Mouse (Mus musculus): ENCODE measurements around the gene Ifitm6. TPM values are rescaled to one million over a fixed set of nuclear protein-coding genes. Genes with fewer than 3 reads are reported as not detected.
"Not testable (repeated sequence)": the region's sequence is repeated elsewhere in the genome, so short reads cannot be mapped to it uniquely, and the experiment has no call there.

Gene Ifitm6
- polyA plus RNA-seq, 1 experiment from 2014 or later: 1.4 TPM

DNA sequence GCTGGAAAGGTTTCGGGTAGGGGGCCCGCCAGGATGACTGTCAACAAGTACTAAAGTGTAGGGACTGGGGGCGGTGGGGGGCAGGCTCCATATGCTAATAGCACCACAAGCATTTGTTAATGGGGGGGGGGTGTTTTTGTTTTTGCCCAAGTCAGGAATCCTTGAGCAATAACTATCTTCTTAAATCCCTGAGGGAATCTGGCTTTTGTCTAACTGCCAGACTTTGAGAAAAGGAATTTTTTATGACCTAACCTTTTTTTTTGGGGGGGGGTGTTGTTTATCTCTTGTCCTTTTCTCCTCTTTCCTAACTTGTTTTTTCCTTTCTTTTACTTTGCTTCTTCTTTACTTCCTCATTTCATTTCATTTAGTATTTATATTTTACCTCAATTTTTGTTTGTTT is 42.3 kb downstream of the Ifitm6 start:
- Histone ChIP-seq H3K36me3 (no peaks in the 10 kb centered on the region), H3K27me3 (replicated peaks) (0 out of 2 replicates have a peak, but pooled peaks cover 10% of the 10 kb centered on the region), H3K9me3 (replicated peaks) (no peaks in the 10 kb centered on the region), H3K4me1 (peaks cover 22% of the 10 kb centered on the region), H3K4me2 (no peak overlapping the region), H3K27ac (no peak overlapping the region), H3K9ac (no peak overlapping the region), H3K4me3 (no peak overlapping the region)
- 53% methylated on average over 3 of the region's 3 CpGs for WGBS (ENCODE audit: insufficient replicate concordance)
- no peak for ATAC-seq

DNA sequence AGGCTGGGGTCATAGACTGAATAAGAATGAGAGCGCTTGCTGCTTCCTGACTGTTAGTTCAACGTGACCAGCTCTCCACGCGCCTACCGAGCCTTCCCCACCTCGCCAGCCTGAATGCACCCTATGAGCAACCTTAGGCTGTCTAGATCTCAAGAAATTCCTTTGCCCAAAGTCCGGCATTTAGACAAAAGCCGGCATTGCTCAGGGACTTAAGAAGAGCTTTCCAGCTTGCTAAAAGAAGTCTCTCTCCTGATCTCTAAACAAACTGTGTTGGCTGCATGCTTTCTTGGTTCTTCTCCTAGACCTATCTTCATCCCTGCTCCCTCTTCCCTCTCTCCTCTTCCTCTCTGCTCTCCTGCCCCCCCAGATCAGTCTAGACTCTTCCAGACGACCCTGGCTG is 42.8 kb downstream of the Ifitm6 start:
- H3K4me1 ChIP-seq: peaks cover 27% of the 10 kb centered on the region
- H3K4me2 ChIP-seq: no peak overlapping the region
- no peak overlapping the region for H3K9ac ChIP-seq
- 0 out of 2 replicates have a peak, but pooled peaks cover 10% of the 10 kb centered on the region for H3K27me3 ChIP-seq (replicated peaks)
- WGBS (ENCODE audit: insufficient replicate concordance): 26% methylated on average over 9 of the region's 9 CpGs
- no peak for ATAC-seq
- no peaks in the 10 kb centered on the region for H3K9me3 ChIP-seq (replicated peaks)
- no peak overlapping the region for H3K27ac ChIP-seq
- no peaks in the 10 kb centered on the region for H3K36me3 ChIP-seq
- H3K4me3 ChIP-seq: no peak overlapping the region

DNA sequence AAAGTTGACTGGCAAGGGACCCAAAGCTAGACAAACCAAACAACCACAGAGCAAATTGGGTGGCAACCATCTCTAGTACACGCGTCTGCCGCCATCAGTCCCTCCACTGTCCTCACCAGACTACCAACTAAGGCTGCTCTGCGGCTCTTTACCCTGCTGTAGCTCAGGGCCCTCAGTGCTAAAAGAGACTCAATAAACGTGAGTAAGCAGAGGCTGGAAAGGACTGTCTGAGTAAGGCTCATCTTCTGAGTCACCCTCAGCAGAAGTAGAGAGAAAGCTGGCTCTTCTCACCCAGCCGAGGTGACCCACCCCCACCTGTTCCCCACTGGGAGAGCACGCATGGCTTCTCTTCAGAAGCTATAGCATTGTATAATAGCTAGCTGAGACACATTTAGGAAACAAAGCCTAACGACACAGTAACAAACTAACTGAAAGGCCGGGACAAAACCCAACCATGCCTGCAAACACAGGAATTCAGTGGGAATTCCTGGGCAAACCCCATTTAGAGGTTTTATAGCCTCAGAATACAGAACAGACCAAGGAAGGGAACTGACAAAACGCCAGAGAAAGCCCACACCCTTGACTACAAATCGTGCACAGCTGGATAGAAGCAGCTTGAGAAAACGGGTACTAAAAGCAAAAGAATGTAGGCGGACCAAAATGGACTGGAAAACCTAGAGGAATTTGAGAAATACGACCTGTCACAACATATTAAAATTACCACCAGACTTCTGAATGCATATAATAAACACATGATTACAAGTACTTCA is 44.1 kb downstream of the Ifitm6 start:
- WGBS (ENCODE audit: insufficient replicate concordance): 47% methylated on average over 14 of the region's 14 CpGs

GRCm38 (mm10) chr7:140971479-140972171 is 46.1 kb downstream of the Ifitm6 start:
- no peak for ATAC-seq
- 72% methylated on average over 8 of the region's 8 CpGs for WGBS (ENCODE audit: insufficient replicate concordance)
- no peaks in the 10 kb centered on the region for H3K36me3 ChIP-seq

More for the DNA sequence above, 44.1 kb downstream of the Ifitm6 start:
- H3K36me3 ChIP-seq: no peaks in the 10 kb centered on the region
- H3K4me2 ChIP-seq: no peak overlapping the region
- ATAC-seq: no peak
- 0 out of 2 replicates have a peak, but pooled peaks cover 10% of the 10 kb centered on the region for H3K27me3 ChIP-seq (replicated peaks)
- no peak overlapping the region for H3K4me3 ChIP-seq
- H3K4me1 ChIP-seq: peaks cover 41% of the 10 kb centered on the region
- H3K9me3 ChIP-seq (replicated peaks): no peaks in the 10 kb centered on the region
- no peak overlapping the region for H3K27ac ChIP-seq
- no peak overlapping the region for H3K9ac ChIP-seq

DNA sequence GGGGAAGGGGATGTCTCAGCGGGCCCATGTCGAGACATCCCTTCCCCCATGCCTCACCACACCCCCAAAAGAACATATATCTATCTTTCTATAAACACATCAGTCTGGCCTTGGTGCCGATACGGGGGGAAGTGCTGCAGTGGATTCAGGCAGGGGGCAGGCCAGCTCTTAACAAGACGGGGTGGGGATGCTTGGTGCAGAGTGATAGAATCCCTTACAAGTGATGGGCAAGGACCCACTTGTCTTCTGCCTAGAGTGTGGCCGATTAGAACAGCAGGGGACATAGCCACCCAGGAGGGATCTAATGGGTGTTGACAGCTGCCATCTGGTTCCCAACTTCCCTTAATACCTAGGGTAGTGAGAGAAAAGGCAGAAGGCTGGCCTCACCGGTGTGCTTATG is 46.8 kb downstream of the Ifitm6 start:
- 30% methylated on average over 7 of the region's 7 CpGs for WGBS (ENCODE audit: insufficient replicate concordance)
- no peak for ATAC-seq
- Histone ChIP-seq H3K27ac (0 out of 2 replicates have a peak overlapping the region, but pooled peaks have one; percentile 6), H3K4me3 (no peak overlapping the region), H3K27me3 (replicated peaks) (0 out of 2 replicates have a peak, but pooled peaks cover 10% of the 10 kb centered on the region), H3K36me3 (no peaks in the 10 kb centered on the region), H3K4me1 (peaks cover 49% of the 10 kb centered on the region), H3K9ac (no peak overlapping the region), H3K9me3 (replicated peaks) (no peaks in the 10 kb centered on the region), H3K4me2 (no peak overlapping the region)

More at GRCm38 (mm10) chr7:140971479-140972171, 46.1 kb downstream of the Ifitm6 start:
- Histone ChIP-seq H3K27me3 (replicated peaks) (0 out of 2 replicates have a peak, but pooled peaks cover 10% of the 10 kb centered on the region), H3K9ac (no peak overlapping the region), H3K27ac (peak overlapping the region; percentile 6; the same call in 1 of the 2 replicates), H3K4me3 (no peak overlapping the region), H3K4me2 (no peak overlapping the region), H3K9me3 (replicated peaks) (no peaks in the 10 kb centered on the region), H3K4me1 (peaks cover 49% of the 10 kb centered on the region)

- H3K9ac ChIP-seq; H3K9me3 ChIP-seq (replicated peaks); H3K36me3 ChIP-seq; H3K4me3 ChIP-seq; H3K27me3 ChIP-seq (replicated peaks); H3K27ac ChIP-seq; ATAC-seq; H3K4me2 ChIP-seq: not testable (repeated sequence)
- 19% methylated on average over 3 of the region's 3 CpGs for WGBS (ENCODE audit: insufficient replicate concordance)
- peaks cover 39% of the 10 kb centered on the region for H3K4me1 ChIP-seq
These were observed 49.0 kb downstream of the Ifitm6 start for GRCm38 (mm10) chr7:140968710-140969109.

DNA sequence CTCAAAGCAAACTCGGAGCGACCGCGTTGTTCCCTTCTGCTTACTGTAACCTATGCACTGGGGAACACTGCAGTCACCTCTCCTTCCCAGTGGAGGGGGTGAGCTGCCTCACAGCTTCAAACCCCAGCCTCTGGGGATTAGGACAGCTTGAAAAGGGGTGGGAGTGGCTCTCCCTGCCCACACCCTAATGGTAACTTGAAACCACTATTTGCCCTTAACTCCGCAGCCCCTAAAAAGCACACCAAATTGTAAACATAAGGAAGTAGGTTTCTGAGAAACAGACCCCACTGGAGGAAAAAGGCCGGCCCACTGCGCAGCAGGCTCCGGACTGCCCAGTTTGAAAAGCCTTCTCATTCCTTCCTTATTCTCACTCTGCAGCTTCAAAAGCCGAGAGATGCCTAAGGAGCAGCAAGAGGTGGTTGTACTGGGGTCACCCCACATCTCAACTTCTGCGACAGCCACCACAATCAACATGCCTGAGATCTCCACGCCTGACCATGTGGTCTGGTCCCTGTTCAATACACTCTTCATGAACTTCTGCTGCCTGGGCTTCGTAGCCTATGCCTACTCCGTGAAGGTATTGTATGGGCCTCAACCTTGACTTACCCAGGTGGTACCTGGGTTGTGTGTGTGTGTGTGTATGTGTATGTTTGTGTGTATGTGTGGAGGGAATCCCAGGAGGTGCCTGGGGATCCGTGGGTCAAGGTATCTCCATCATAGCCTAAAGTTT is 49.7 kb downstream of the Ifitm6 start:
- no peak overlapping the region for H3K27ac ChIP-seq

GRCm38 (mm10) chr7:140966921-140967320 is 50.8 kb downstream of the Ifitm6 start, which contains the start of gene Ifitm1:
Gene Ifitm1, plus strand, starts transcription at chr7:140967221.
- H3K4me1 ChIP-seq: peaks cover 39% of the 10 kb centered on the region
- no peaks in the 10 kb centered on the region for H3K36me3 ChIP-seq
- 66% methylated on average over 4 of the region's 4 CpGs for WGBS (ENCODE audit: insufficient replicate concordance)
- H3K4me3 ChIP-seq: no peak within 1 kb of the TSS
- H3K9ac ChIP-seq: no peak within 1 kb of the TSS
- no peaks in the 10 kb centered on the region for H3K27me3 ChIP-seq (replicated peaks)
- ATAC-seq: no peak
- H3K4me2 ChIP-seq: no peak within 1 kb of the TSS
- no peaks in the 10 kb centered on the region for H3K9me3 ChIP-seq (replicated peaks)
- no peak within 1 kb of the TSS for H3K27ac ChIP-seq

More for the DNA sequence above, 49.7 kb downstream of the Ifitm6 start:
- 0 out of 2 replicates have a peak, but pooled peaks have one; percentile 11 for ATAC-seq
- 14% methylated on average over 14 of the region's 14 CpGs for WGBS (ENCODE audit: insufficient replicate concordance)
- Histone ChIP-seq H3K9me3 (replicated peaks) (no peaks in the 10 kb centered on the region), H3K4me3 (no peak overlapping the region), H3K27me3 (replicated peaks) (no peaks in the 10 kb centered on the region), H3K9ac (no peak overlapping the region), H3K4me2 (no peak overlapping the region), H3K36me3 (no peaks in the 10 kb centered on the region), H3K4me1 (peaks cover 39% of the 10 kb centered on the region)

Other genes with a start within 250 kb of the Ifitm6 start
- 0.15 TPM in 1 of 2 replicates, not detected in the other for gene Syce1, start 230.1 kb downstream of the Ifitm6 start, polyA plus RNA-seq (2016; fragmentation: Nextera tagmentation; extraction: Ambion mirVana)
- gene Zfp941, start 195.7 kb downstream of the Ifitm6 start, polyA plus RNA-seq (2016; fragmentation: Nextera tagmentation; extraction: Ambion mirVana): 0.43 and 0.51 TPM in 2 replicates
- 4.5 and 4.6 TPM in 2 replicates for gene Urah, start 182.9 kb downstream of the Ifitm6 start, polyA plus RNA-seq (2016; fragmentation: Nextera tagmentation; extraction: Ambion mirVana)
- not detected in 2 replicates for gene Scgb1c1, start 172.4 kb downstream of the Ifitm6 start, polyA plus RNA-seq (2016; fragmentation: Nextera tagmentation; extraction: Ambion mirVana)
- gene Odf3, start 170.1 kb downstream of the Ifitm6 start, polyA plus RNA-seq (2016; fragmentation: Nextera tagmentation; extraction: Ambion mirVana): 0.07 TPM in 1 of 2 replicates, not detected in the other
- gene Gm45785, start 161.6 kb downstream of the Ifitm6 start, polyA plus RNA-seq (2016; fragmentation: Nextera tagmentation; extraction: Ambion mirVana): not detected in 2 replicates
- 30.7 and 33.8 TPM in 2 replicates for gene Ric8a, start 161.0 kb downstream of the Ifitm6 start, polyA plus RNA-seq (2016; fragmentation: Nextera tagmentation; extraction: Ambion mirVana)
- 17.4 and 18.0 TPM in 2 replicates for gene Bet1l, start 160.3 kb downstream of the Ifitm6 start, polyA plus RNA-seq (2016; fragmentation: Nextera tagmentation; extraction: Ambion mirVana)
- 204 and 213 TPM in 2 replicates for gene Psmd13, start 136.0 kb downstream of the Ifitm6 start, polyA plus RNA-seq (2016; fragmentation: Nextera tagmentation; extraction: Ambion mirVana)
- gene Sirt3, start 135.6 kb downstream of the Ifitm6 start, polyA plus RNA-seq (2016; fragmentation: Nextera tagmentation; extraction: Ambion mirVana): 16.0 and 18.1 TPM in 2 replicates
- gene Cox8b, start 117.5 kb downstream of the Ifitm6 start, polyA plus RNA-seq (2016; fragmentation: Nextera tagmentation; extraction: Ambion mirVana): not detected in 2 replicates
- 1.1 and 1.4 TPM in 2 replicates for gene Nlrp6, start 97.0 kb downstream of the Ifitm6 start, polyA plus RNA-seq (2016; fragmentation: Nextera tagmentation; extraction: Ambion mirVana)
- 7.8 and 7.9 TPM in 2 replicates for gene Pgghg, start 76.5 kb downstream of the Ifitm6 start, polyA plus RNA-seq (2016; fragmentation: Nextera tagmentation; extraction: Ambion mirVana)
- gene Ifitm5, start 67.6 kb downstream of the Ifitm6 start, polyA plus RNA-seq (2016; fragmentation: Nextera tagmentation; extraction: Ambion mirVana): 0.94 and 0.99 TPM in 2 replicates
- not detected in 2 replicates for gene Gm45717, start 62.0 kb downstream of the Ifitm6 start, polyA plus RNA-seq (2016; fragmentation: Nextera tagmentation; extraction: Ambion mirVana)
- gene Ifitm2, start 61.9 kb downstream of the Ifitm6 start, polyA plus RNA-seq (2016; fragmentation: Nextera tagmentation; extraction: Ambion mirVana): 355 TPM in 2 replicates
- 19.5 and 23.4 TPM in 2 replicates for gene Ifitm1, start 50.7 kb downstream of the Ifitm6 start, polyA plus RNA-seq (2016; fragmentation: Nextera tagmentation; extraction: Ambion mirVana)
- gene Ifitm3, start 7.2 kb downstream of the Ifitm6 start, polyA plus RNA-seq (2016; fragmentation: Nextera tagmentation; extraction: Ambion mirVana): 35.7 TPM in 2 replicates
- not detected in 2 replicates for gene Gm17387, start 11.2 kb upstream of the Ifitm6 start, polyA plus RNA-seq (2016; fragmentation: Nextera tagmentation; extraction: Ambion mirVana)
- gene B4galnt4, start 43.2 kb upstream of the Ifitm6 start, polyA plus RNA-seq (2016; fragmentation: Nextera tagmentation; extraction: Ambion mirVana): 1.9 and 2.3 TPM in 2 replicates
- gene Pkp3, start 60.3 kb upstream of the Ifitm6 start, polyA plus RNA-seq (2016; fragmentation: Nextera tagmentation; extraction: Ambion mirVana): 0.71 and 1.1 TPM in 2 replicates
- 16.0 and 16.5 TPM in 2 replicates for gene Sigirr, start 82.6 kb upstream of the Ifitm6 start, polyA plus RNA-seq (2016; fragmentation: Nextera tagmentation; extraction: Ambion mirVana)
- gene Ano9, start 99.9 kb upstream of the Ifitm6 start, polyA plus RNA-seq (2016; fragmentation: Nextera tagmentation; extraction: Ambion mirVana): 0.15 and 0.19 TPM in 2 replicates
- gene Ptdss2, start 104.5 kb upstream of the Ifitm6 start, polyA plus RNA-seq (2016; fragmentation: Nextera tagmentation; extraction: Ambion mirVana): 159 and 164 TPM in 2 replicates
- gene Rnh1, start 154.9 kb upstream of the Ifitm6 start, polyA plus RNA-seq (2016; fragmentation: Nextera tagmentation; extraction: Ambion mirVana): 55.0 and 65.0 TPM in 2 replicates
- 124 and 125 TPM in 2 replicates for gene Hras, start 176.1 kb upstream of the Ifitm6 start, polyA plus RNA-seq (2016; fragmentation: Nextera tagmentation; extraction: Ambion mirVana)
- gene Lrrc56, start 176.2 kb upstream of the Ifitm6 start, polyA plus RNA-seq (2016; fragmentation: Nextera tagmentation; extraction: Ambion mirVana): 16.4 and 17.9 TPM in 2 replicates
- 0.99 and 1.1 TPM in 2 replicates for gene Lmntd2, start 196.2 kb upstream of the Ifitm6 start, polyA plus RNA-seq (2016; fragmentation: Nextera tagmentation; extraction: Ambion mirVana)
- 27.3 and 28.3 TPM in 2 replicates for gene Rassf7, start 197.9 kb upstream of the Ifitm6 start, polyA plus RNA-seq (2016; fragmentation: Nextera tagmentation; extraction: Ambion mirVana)
- 52.9 and 53.1 TPM in 2 replicates for gene Phrf1, start 210.9 kb upstream of the Ifitm6 start, polyA plus RNA-seq (2016; fragmentation: Nextera tagmentation; extraction: Ambion mirVana)
- 4.9 and 5.2 TPM in 2 replicates for gene Irf7, start 248.6 kb upstream of the Ifitm6 start, polyA plus RNA-seq (2016; fragmentation: Nextera tagmentation; extraction: Ambion mirVana)

Data from liver, embryonic 12.5 days (tissue).